Mouse (Mus musculus): ENCODE results near the gene Foxi1. TPM values are rescaled to one million over a fixed set of nuclear protein-coding genes. Genes with fewer than 3 reads are reported as not detected.

Foxi1 gene
- polyA plus RNA-seq, 1 experiment: not detected

- WGBS: 18% methylated on average over 5 of the region's 5 CpGs
- Histone ChIP-seq H3K4me1 (ENCODE audit: control insufficient read depth, insufficient read depth, low read length) (no peaks in the 10 kb centered on the region; the same call in 1 of the 2 replicates), H3K27ac (ENCODE audit: insufficient read depth, low read depth, low read length) (no peak overlapping the region), H3K4me3 (ENCODE audit: insufficient read depth, low read depth, low read length) (no peak overlapping the region)
- TF ChIP-seq CTCF (IDR thresholded peaks at IDR 0.05; ENCODE audit: insufficient read depth, low read depth, low read length): no peak
- no peak for TF ChIP-seq POLR2A (IDR thresholded peaks at IDR 0.05; ENCODE audit: insufficient read depth, low read depth, low read length)
Measured at GRCm38 (mm10) chr11:34212853-34213252, 5.0 kb upstream of the Foxi1 start.

GRCm38 (mm10) chr11:34202769-34203168, 5.1 kb downstream of the Foxi1 start:
- Histone ChIP-seq H3K4me3 (ENCODE audit: insufficient read depth, low read depth, low read length) (no peak overlapping the region), H3K4me1 (ENCODE audit: control insufficient read depth, insufficient read depth, low read length) (no peaks in the 10 kb centered on the region; the same call in 1 of the 2 replicates), H3K27ac (ENCODE audit: insufficient read depth, low read depth, low read length) (no peak overlapping the region)
- no peak for TF ChIP-seq POLR2A (IDR thresholded peaks at IDR 0.05; ENCODE audit: insufficient read depth, low read depth, low read length)
- TF ChIP-seq CTCF (IDR thresholded peaks at IDR 0.05; ENCODE audit: insufficient read depth, low read depth, low read length): no peak
- 62% methylated on average over 1 of the region's 1 CpGs for WGBS

GRCm38 (mm10) chr11:34195142-34195541, 12.7 kb downstream of the Foxi1 start:
- no peaks in the 10 kb centered on the region for H3K4me1 ChIP-seq (ENCODE audit: control insufficient read depth, insufficient read depth, low read length)
- no peak for TF ChIP-seq POLR2A (IDR thresholded peaks at IDR 0.05; ENCODE audit: insufficient read depth, low read depth, low read length)
- no peak for TF ChIP-seq CTCF (IDR thresholded peaks at IDR 0.05; ENCODE audit: insufficient read depth, low read depth, low read length)
- no peak overlapping the region for H3K4me3 ChIP-seq (ENCODE audit: insufficient read depth, low read depth, low read length)
- WGBS: 94% methylated on average over 3 of the region's 3 CpGs
- no peak overlapping the region for H3K27ac ChIP-seq (ENCODE audit: insufficient read depth, low read depth, low read length)

DNA sequence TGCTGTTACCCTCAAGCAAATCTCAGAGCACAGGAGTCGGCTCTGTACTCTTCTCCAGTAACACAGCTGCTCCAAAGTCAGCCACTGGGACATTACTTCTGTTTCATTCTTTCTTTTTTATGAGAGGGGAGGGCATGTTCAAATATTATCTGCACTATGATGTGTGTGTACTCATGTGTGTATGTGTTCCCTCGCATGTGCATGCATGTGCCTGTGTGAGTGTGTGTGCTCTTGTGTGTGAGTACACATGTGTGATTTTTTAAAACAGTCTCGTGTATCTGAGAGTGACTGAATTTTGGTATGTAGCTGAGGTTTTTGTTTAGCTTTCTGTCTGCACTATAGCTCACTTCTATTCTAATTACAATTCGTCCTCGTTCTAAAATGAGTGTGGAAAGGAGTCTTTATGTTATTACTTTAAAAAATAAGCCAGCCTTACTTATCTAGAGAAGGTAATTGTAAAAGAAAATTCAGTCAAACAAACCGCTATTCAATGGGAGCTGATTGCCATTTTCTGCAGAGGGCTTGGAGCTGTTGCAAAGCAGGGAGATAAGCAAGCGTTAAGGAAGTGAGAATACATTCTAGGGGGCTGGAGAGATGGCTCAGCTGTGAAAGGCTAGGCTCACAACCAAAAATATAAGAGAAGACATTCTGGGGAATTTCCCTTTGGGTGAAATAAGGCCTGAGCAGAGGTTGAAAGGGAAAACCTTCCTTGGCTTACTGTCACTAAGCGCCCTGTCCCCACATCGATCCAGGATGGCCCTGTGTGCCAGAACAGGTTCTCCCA, 13.5 kb downstream of the Foxi1 start:
- Histone ChIP-seq H3K4me1 (ENCODE audit: control insufficient read depth, insufficient read depth, low read length) (no peaks in the 10 kb centered on the region), H3K4me3 (ENCODE audit: insufficient read depth, low read depth, low read length) (no peak overlapping the region), H3K27ac (ENCODE audit: insufficient read depth, low read depth, low read length) (no peak overlapping the region)
- TF ChIP-seq CTCF (IDR thresholded peaks at IDR 0.05; ENCODE audit: insufficient read depth, low read depth, low read length): no peak
- TF ChIP-seq POLR2A (IDR thresholded peaks at IDR 0.05; ENCODE audit: insufficient read depth, low read depth, low read length): no peak
- WGBS: 71% methylated on average over 9 of the region's 9 CpGs

- TF ChIP-seq POLR2A (IDR thresholded peaks at IDR 0.05; ENCODE audit: insufficient read depth, low read depth, low read length) (no peak), CTCF (IDR thresholded peaks at IDR 0.05; ENCODE audit: insufficient read depth, low read depth, low read length) (no peak)
- H3K27ac ChIP-seq (ENCODE audit: insufficient read depth, low read depth, low read length): no peak overlapping the region
- WGBS: 78% methylated on average over 3 of the region's 3 CpGs
- H3K4me1 ChIP-seq (ENCODE audit: control insufficient read depth, insufficient read depth, low read length): no peaks in the 10 kb centered on the region
- H3K4me3 ChIP-seq (ENCODE audit: insufficient read depth, low read depth, low read length): no peak overlapping the region
Measured at GRCm38 (mm10) chr11:34193658-34194057, 14.2 kb downstream of the Foxi1 start.

GRCm38 (mm10) chr11:34184266-34184665, 23.6 kb downstream of the Foxi1 start:
- Histone ChIP-seq H3K27ac (ENCODE audit: insufficient read depth, low read depth, low read length) (no peak overlapping the region), H3K4me3 (ENCODE audit: insufficient read depth, low read depth, low read length) (no peak overlapping the region), H3K4me1 (ENCODE audit: control insufficient read depth, insufficient read depth, low read length) (peaks cover 3% of the 10 kb centered on the region; the same call in 1 of the 2 replicates)
- 59% methylated on average over 2 of the region's 2 CpGs for WGBS
- TF ChIP-seq POLR2A (IDR thresholded peaks at IDR 0.05; ENCODE audit: insufficient read depth, low read depth, low read length) (no peak), CTCF (IDR thresholded peaks at IDR 0.05; ENCODE audit: insufficient read depth, low read depth, low read length) (no peak)

DNA sequence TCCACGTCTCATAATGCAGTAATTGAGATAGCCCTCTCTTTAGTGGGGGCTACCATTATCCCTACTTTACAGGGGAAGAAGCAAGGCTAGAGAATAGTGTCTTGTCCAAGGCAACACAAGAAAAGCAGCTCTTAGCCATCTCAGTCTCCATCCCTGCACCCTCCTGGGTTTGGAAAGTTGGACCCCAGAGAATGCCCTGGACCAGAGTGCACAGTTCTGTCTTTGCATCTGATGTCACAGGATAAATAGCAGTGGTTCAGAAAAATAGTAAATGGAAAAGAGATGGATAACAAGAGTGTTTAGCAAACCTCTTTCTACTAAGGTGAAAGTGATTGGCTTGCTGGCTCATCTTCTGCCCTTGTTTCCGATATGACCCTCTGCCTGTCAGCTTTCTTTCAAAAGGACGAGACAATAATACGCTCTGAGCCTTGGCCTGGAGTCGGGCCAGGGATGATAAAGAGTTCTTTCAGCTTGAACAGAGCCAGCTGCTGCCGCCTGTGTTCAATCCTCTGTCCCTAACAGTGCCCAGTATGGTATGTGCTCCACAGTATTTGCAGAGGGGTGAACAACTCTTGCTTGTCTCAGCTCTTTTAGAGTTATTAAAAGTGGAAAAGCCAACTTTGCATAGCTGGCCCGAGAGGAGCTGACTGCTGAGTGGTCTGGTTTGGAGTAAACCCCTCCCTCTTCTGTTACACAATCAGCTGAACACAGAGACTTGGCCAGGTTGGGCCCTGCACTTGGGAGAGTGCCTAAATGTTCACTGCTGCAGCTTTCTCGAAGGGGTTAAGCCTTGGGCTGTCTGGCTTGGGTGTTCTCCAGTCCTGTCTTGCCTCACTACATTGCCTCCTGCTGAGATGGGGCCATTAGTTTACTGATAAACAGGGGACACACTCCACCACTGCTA, 26.4 kb downstream of the Foxi1 start:
- Histone ChIP-seq H3K4me1 (ENCODE audit: control insufficient read depth, insufficient read depth, low read length) (peaks cover 3% of the 10 kb centered on the region; the same call in 1 of the 2 replicates), H3K27ac (ENCODE audit: insufficient read depth, low read depth, low read length) (no peak overlapping the region), H3K4me3 (ENCODE audit: insufficient read depth, low read depth, low read length) (no peak overlapping the region)
- WGBS: 42% methylated on average over 8 of the region's 8 CpGs
- TF ChIP-seq CTCF (IDR thresholded peaks at IDR 0.05; ENCODE audit: insufficient read depth, low read depth, low read length) (no peak), POLR2A (IDR thresholded peaks at IDR 0.05; ENCODE audit: insufficient read depth, low read depth, low read length) (no peak)

GRCm38 (mm10) chr11:34178752-34179151, 29.1 kb downstream of the Foxi1 start:
- 89% methylated on average over 2 of the region's 2 CpGs for WGBS
- H3K4me3 ChIP-seq (ENCODE audit: insufficient read depth, low read depth, low read length): no peak overlapping the region
- H3K27ac ChIP-seq (ENCODE audit: insufficient read depth, low read depth, low read length): no peak overlapping the region
- H3K4me1 ChIP-seq (ENCODE audit: control insufficient read depth, insufficient read depth, low read length): peaks cover 3% of the 10 kb centered on the region; the same call in 1 of the 2 replicates
- TF ChIP-seq POLR2A (IDR thresholded peaks at IDR 0.05; ENCODE audit: insufficient read depth, low read depth, low read length): no peak
- TF ChIP-seq CTCF (IDR thresholded peaks at IDR 0.05; ENCODE audit: insufficient read depth, low read depth, low read length): no peak

DNA sequence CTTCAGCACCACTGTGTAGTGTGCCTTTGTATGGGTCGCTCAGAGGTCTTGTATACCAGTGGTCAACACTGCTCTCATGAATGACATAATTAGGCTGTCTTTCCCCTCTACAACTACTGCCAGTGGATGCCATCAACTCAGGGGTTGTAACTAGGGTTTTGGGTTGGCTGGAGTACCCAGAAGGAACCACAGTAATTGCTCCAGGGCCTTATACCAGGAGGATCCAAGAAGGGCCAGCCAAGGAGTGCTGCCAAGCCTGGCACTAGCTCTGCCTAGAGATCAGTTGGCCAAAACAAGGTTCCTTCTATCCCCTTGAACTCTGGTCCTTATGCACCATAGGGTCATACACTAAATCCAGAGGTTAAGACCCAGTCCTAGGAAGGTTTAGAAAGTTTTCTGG, 31.5 kb downstream of the Foxi1 start:
- no peak overlapping the region for H3K27ac ChIP-seq (ENCODE audit: insufficient read depth, low read depth, low read length)
- WGBS: 52% methylated on average over 1 of the region's 1 CpGs
- TF ChIP-seq CTCF (IDR thresholded peaks at IDR 0.05; ENCODE audit: insufficient read depth, low read depth, low read length) (no peak), POLR2A (IDR thresholded peaks at IDR 0.05; ENCODE audit: insufficient read depth, low read depth, low read length) (no peak)
- no peaks in the 10 kb centered on the region for H3K4me1 ChIP-seq (ENCODE audit: control insufficient read depth, insufficient read depth, low read length)
- H3K4me3 ChIP-seq (ENCODE audit: insufficient read depth, low read depth, low read length): no peak overlapping the region

Data from olfactory bulb, adult 2 months (tissue).